Mouse (Mus musculus): ENCODE measurements at regions not wholly inside any gene's neighbourhood (a gene's known extent, or its start where the extent isn't known, plus 50 kb on each side); places are given as distances from the start of the nearest gene placed in this dataset.
"Not testable (repeated sequence)": the region's sequence is repeated elsewhere in the genome, so short reads cannot be mapped to it uniquely, and the experiment has no call there.

DNA sequence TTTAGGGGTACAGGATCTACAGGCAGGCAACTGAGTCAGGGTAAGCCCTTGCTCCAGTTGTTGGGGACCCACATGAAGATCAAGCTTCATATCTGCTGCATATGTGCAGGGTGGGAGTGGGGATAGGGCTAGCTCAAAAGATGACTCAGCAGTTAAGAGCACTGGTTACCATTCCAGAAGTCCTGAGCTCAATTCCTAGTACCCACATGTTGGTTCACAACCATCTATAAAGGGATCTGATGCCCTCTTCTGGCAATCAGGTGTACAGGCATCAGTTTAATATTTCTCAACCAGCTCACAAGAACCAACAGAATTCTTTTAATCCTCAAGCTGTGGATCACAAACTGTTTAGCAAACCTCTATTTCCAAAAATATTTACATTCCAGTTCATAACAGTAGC is 1092.9 kb upstream of the 1700008P02Rik start:
- DNase-seq (no peak), ATAC-seq (no peak)
- H3K9me3 ChIP-seq (ENCODE audit: low read length) = no peaks in the 10 kb centered on the region
- no peak for TF ChIP-seq CTCF (IDR thresholded peaks at IDR 0.05; ENCODE audit: low read depth)
- no peak overlapping the region for H3K4me3 ChIP-seq (ENCODE audit: low read depth, low read length)
- H3K9ac ChIP-seq = no peak overlapping the region
- H3K4me1 ChIP-seq (ENCODE audit: insufficient read depth) = no peaks in the 10 kb centered on the region
- no peaks in the 10 kb centered on the region for H3K27me3 ChIP-seq (ENCODE audit: insufficient read depth, low read length)
- no peak overlapping the region for H3K27ac ChIP-seq (ENCODE audit: low read depth, low read length)
- no peaks in the 10 kb centered on the region for H3K36me3 ChIP-seq (ENCODE audit: insufficient read depth)
- H3K4me2 ChIP-seq (ENCODE audit: low read depth) = no peak overlapping the region

DNA sequence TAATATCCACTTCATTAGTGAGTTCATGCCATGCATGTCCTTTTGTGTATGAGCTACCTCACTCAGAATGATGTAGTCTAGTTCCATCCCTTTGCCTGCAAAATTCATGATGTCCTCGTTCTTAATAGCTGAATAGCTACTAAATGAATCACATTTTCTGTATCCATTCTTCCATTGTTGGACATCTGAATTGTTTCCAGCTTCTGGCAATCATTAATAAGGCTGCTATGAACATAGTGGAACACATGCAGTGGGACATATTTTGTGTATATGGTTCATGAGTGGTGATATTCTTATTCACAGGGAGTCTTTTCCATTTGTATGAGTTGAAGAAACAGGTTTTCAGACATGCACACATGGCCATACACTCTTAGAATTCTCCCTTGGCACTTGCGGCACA is 1092.2 kb upstream of the 1700008P02Rik start:
- no peaks in the 10 kb centered on the region for H3K4me1 ChIP-seq (ENCODE audit: insufficient read depth)
- no peak overlapping the region for H3K9ac ChIP-seq
- H3K4me2 ChIP-seq (ENCODE audit: low read depth) = no peak overlapping the region
- ATAC-seq (no peak), DNase-seq (no peak)
- H3K9me3 ChIP-seq (ENCODE audit: low read length) = no peaks in the 10 kb centered on the region
- H3K36me3 ChIP-seq (ENCODE audit: insufficient read depth) = no peaks in the 10 kb centered on the region
- no peak for TF ChIP-seq CTCF (IDR thresholded peaks at IDR 0.05; ENCODE audit: low read depth)
- 79% methylated on average over 2 of the region's 2 CpGs for WGBS
- no peaks in the 10 kb centered on the region for H3K27me3 ChIP-seq (ENCODE audit: insufficient read depth, low read length)
- H3K27ac ChIP-seq (ENCODE audit: low read depth, low read length) = no peak overlapping the region
- H3K4me3 ChIP-seq (ENCODE audit: low read depth, low read length) = no peak overlapping the region

DNA sequence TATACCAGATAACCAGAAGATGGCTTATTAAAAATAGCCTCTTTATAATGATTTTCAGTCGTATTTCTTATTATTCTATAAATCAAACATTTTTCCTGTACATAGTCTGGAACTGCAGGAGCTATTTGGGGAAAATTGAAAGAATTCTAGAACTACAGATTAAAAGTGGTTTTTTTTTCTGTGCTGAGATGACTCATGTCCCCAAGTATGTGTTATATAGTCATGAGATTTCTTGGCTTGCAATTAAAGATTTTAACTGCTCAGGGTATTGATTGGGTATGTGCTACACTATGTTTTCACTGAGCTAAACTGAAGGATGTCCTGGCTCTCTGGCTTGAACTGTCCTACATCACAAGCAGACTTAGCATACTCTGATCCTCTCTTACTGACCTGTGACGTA is 1088.4 kb upstream of the 1700008P02Rik start:
- no peak for ATAC-seq
- no peak for TF ChIP-seq CTCF (IDR thresholded peaks at IDR 0.05; ENCODE audit: low read depth)

DNA sequence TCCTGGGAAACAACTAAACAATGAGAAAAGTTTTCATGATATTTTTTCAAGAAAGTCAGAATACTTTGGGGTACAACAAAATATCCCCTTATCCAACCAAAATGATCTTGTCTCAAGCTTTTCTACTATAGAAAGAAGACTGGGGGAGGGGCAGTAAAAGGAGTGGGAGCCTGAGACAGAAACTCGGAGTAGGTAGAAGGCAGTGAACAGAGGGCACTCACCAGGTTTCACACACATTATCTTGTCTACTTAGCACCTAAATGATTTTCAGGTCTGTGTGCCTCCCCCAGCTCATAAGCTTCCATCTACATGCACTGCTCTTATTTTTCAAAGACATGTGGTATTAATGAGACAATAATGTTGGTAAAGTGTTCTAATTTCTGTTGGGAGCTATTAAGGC is 1063.3 kb upstream of the 1700008P02Rik start:
- no peak for TF ChIP-seq CTCF (IDR thresholded peaks at IDR 0.05; ENCODE audit: low read depth)
- H3K4me3 ChIP-seq (ENCODE audit: low read depth, low read length) = no peak overlapping the region
- no peak overlapping the region for H3K4me2 ChIP-seq (ENCODE audit: low read depth)
- no peaks in the 10 kb centered on the region for H3K9me3 ChIP-seq (ENCODE audit: low read length)
- no peaks in the 10 kb centered on the region for H3K4me1 ChIP-seq (ENCODE audit: insufficient read depth)
- no peaks in the 10 kb centered on the region for H3K36me3 ChIP-seq (ENCODE audit: insufficient read depth)
- H3K27me3 ChIP-seq (ENCODE audit: insufficient read depth, low read length) = no peaks in the 10 kb centered on the region
- no peak for DNase-seq
- no peak overlapping the region for H3K27ac ChIP-seq (ENCODE audit: low read depth, low read length)
- 93% methylated on average over 1 of the region's 1 CpGs for WGBS
- H3K9ac ChIP-seq = no peak overlapping the region
- ATAC-seq = no peak

More for the DNA sequence above, 1088.4 kb upstream of the 1700008P02Rik start:
- H3K9me3 ChIP-seq (ENCODE audit: low read length) = no peaks in the 10 kb centered on the region
- 79% methylated on average over 2 of the region's 2 CpGs for WGBS
- H3K4me3 ChIP-seq (ENCODE audit: low read depth, low read length) = no peak overlapping the region
- no peaks in the 10 kb centered on the region for H3K4me1 ChIP-seq (ENCODE audit: insufficient read depth)
- H3K27ac ChIP-seq (ENCODE audit: low read depth, low read length) = no peak overlapping the region
- H3K9ac ChIP-seq = no peak overlapping the region
- H3K4me2 ChIP-seq (ENCODE audit: low read depth) = no peak overlapping the region
- no peaks in the 10 kb centered on the region for H3K27me3 ChIP-seq (ENCODE audit: insufficient read depth, low read length)
- no peaks in the 10 kb centered on the region for H3K36me3 ChIP-seq (ENCODE audit: insufficient read depth)
- DNase-seq = no peak

DNA sequence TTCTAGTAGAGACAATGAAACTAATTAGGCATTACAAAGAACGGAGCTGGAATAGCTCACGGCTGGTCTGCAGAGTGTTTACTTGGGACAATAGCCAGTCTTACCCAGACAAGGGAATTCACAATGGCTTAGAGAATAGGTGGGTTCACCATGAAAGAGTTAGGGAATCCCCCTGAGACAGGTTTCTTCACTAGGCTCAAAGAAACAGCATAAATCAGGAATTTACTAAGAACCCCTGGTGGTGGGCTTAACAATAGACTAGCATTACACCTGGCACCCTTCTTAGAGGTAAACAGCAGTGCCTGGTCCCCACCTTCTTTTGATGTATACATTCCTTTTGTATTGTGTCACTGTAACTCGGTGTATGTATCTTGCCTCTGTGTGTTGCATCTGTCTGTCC is 1062.6 kb upstream of the 1700008P02Rik start:
- not testable (repeated sequence) for H3K27ac ChIP-seq (ENCODE audit: low read depth, low read length); H3K4me3 ChIP-seq (ENCODE audit: low read depth, low read length); H3K36me3 ChIP-seq (ENCODE audit: insufficient read depth); H3K27me3 ChIP-seq (ENCODE audit: insufficient read depth, low read length); DNase-seq; H3K4me1 ChIP-seq (ENCODE audit: insufficient read depth); H3K9ac ChIP-seq; H3K9me3 ChIP-seq (ENCODE audit: low read length); H3K4me2 ChIP-seq (ENCODE audit: low read depth); ATAC-seq
- 21% methylated on average over 3 of the region's 3 CpGs for WGBS

DNA sequence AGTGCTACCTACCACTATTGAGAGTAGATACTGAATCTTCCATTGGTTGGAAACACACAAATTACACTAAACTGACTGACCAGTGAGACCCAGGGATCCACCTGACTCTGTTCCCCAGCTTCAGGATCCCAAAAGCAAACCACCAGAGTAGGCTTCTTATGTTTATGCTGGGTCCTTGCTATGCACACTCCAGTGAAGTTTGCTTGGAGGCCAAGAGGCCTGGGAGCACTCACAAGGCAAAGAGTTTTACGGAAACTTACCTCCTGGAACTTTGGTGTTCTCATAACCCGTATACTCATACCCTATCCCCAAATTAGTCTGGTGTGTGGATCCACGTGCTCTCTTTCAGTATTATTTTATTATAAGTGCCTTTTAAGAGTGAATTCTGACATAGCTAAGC is 1062.1 kb upstream of the 1700008P02Rik start:
- no peak overlapping the region for H3K9ac ChIP-seq
- H3K9me3 ChIP-seq (ENCODE audit: low read length) = no peaks in the 10 kb centered on the region
- no peaks in the 10 kb centered on the region for H3K36me3 ChIP-seq (ENCODE audit: insufficient read depth)
- WGBS = 54% methylated on average over 3 of the region's 3 CpGs
- H3K27me3 ChIP-seq (ENCODE audit: insufficient read depth, low read length) = no peaks in the 10 kb centered on the region
- DNase-seq = no peak
- no peak for ATAC-seq
- no peak overlapping the region for H3K4me3 ChIP-seq (ENCODE audit: low read depth, low read length)
- no peak for TF ChIP-seq CTCF (IDR thresholded peaks at IDR 0.05; ENCODE audit: low read depth)
- H3K4me1 ChIP-seq (ENCODE audit: insufficient read depth) = no peaks in the 10 kb centered on the region
- H3K27ac ChIP-seq (ENCODE audit: low read depth, low read length) = no peak overlapping the region
- no peak overlapping the region for H3K4me2 ChIP-seq (ENCODE audit: low read depth)

DNA sequence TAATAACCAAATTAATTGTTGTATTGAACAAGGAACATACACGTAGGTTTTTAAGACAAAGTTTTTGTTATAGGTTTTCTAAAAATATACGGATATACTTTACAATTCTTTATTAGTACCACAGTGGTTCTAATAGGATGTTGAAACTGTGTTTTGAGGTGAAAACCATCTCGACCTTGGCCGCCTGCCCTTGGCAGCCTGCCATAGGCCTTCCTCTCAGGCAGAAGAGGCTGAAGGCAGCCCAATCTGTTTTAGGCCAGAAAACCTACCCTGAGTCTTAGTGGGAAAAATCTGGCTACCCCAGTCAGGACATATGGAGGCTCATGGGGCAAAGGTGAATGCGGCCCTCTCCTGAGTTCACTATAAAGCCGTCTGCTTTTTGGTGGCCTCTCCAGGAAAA is 1049.7 kb upstream of the 1700008P02Rik start:
- Histone ChIP-seq H3K27me3 (ENCODE audit: insufficient read depth, low read length) (no peaks in the 10 kb centered on the region), H3K4me3 (ENCODE audit: low read depth, low read length) (no peak overlapping the region), H3K27ac (ENCODE audit: low read depth, low read length) (no peak overlapping the region), H3K4me1 (ENCODE audit: insufficient read depth) (no peaks in the 10 kb centered on the region), H3K9me3 (ENCODE audit: low read length) (no peaks in the 10 kb centered on the region), H3K9ac (no peak overlapping the region), H3K36me3 (ENCODE audit: insufficient read depth) (no peaks in the 10 kb centered on the region), H3K4me2 (ENCODE audit: low read depth) (no peak overlapping the region)
- WGBS = 87% methylated on average over 6 of the region's 6 CpGs
- DNase-seq (no peak), ATAC-seq (no peak)
- TF ChIP-seq CTCF (IDR thresholded peaks at IDR 0.05; ENCODE audit: low read depth) = no peak

DNA sequence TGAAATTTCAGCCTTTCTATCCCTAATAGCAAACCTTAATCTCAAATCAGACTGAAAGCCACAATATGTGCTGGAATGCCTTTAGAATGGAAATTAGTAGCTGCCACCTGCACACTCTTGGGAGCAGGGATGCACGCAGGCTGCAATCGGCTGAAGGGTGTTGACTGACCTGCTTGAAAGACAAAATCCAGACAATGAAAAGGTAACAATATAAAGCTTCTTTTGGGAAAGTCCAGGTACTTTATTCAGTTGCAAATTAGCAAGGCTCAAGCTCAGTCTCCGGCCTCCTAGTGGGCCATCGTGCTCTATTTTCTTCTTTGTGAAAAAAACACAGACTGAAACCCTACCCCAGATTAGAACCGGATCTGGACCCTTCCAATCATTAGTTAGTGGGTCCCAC is 1047.6 kb upstream of the 1700008P02Rik start:
- not testable (repeated sequence) for H3K4me3 ChIP-seq (ENCODE audit: low read depth, low read length); H3K4me1 ChIP-seq (ENCODE audit: insufficient read depth); H3K27me3 ChIP-seq (ENCODE audit: insufficient read depth, low read length); H3K9ac ChIP-seq; H3K9me3 ChIP-seq (ENCODE audit: low read length); DNase-seq; H3K36me3 ChIP-seq (ENCODE audit: insufficient read depth); H3K27ac ChIP-seq (ENCODE audit: low read depth, low read length); H3K4me2 ChIP-seq (ENCODE audit: low read depth); ATAC-seq
- WGBS = 60% methylated on average over 5 of the region's 5 CpGs

DNA sequence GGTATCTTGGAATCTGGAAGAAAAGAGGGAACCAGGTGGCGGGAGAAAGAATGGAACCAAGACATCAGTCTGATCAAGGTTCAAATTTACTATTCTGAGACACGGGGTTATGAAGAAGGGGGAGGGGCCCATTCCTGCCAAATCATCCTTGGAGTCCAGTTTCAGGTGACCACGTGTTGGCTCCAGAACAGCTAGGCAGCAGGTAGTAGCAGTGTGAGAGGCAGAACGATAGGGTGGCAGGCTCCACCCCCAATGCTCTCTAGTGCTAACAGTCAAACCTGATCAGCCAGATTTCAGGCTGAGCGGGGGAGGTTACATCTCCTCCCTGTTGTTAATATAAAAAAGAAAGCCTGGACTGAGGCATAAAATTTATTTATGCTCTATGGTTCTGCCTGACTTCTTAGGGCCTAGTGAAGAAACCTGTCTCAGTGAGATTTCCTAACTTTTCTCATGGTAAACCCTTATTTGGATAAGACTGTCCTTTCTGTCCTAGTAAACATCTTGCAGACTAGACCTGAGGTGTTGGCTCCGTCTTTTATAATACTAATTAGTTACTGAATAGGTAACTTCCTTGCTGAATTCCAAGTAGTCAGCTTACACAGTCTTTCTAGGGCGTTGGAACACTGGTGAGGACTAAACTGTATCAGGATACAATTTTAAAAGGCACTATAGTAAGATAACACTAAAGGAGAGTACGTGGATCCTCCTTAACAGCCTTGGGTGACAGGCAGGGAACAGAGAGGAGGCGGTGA is 1046.3 kb upstream of the 1700008P02Rik start:
- H3K9me3 ChIP-seq (ENCODE audit: low read length); H3K4me3 ChIP-seq (ENCODE audit: low read depth, low read length); ATAC-seq; H3K9ac ChIP-seq; H3K27me3 ChIP-seq (ENCODE audit: insufficient read depth, low read length); H3K4me1 ChIP-seq (ENCODE audit: insufficient read depth); H3K27ac ChIP-seq (ENCODE audit: low read depth, low read length); H3K36me3 ChIP-seq (ENCODE audit: insufficient read depth); DNase-seq; H3K4me2 ChIP-seq (ENCODE audit: low read depth): not testable (repeated sequence)
- WGBS = 89% methylated on average over 9 of the region's 9 CpGs

All from forebrain, postnatal 0 days (tissue).